Mouse (Mus musculus) mesoderm, embryonic 11.5 days (tissue): Measurements from ENCODE around the gene Abhd15.
"Not testable (repeated sequence)": the region's sequence is repeated elsewhere in the genome, so short reads cannot be mapped to it uniquely, and the experiment has no call there.

ENCODE experiments used
- DNase-seq: peaks from one replicate; pipeline ENCODE4 v3.0.0-alpha.2; 2012; ENCODE audit warnings: low read depth, low spot score

Abhd15 gene

DNA sequence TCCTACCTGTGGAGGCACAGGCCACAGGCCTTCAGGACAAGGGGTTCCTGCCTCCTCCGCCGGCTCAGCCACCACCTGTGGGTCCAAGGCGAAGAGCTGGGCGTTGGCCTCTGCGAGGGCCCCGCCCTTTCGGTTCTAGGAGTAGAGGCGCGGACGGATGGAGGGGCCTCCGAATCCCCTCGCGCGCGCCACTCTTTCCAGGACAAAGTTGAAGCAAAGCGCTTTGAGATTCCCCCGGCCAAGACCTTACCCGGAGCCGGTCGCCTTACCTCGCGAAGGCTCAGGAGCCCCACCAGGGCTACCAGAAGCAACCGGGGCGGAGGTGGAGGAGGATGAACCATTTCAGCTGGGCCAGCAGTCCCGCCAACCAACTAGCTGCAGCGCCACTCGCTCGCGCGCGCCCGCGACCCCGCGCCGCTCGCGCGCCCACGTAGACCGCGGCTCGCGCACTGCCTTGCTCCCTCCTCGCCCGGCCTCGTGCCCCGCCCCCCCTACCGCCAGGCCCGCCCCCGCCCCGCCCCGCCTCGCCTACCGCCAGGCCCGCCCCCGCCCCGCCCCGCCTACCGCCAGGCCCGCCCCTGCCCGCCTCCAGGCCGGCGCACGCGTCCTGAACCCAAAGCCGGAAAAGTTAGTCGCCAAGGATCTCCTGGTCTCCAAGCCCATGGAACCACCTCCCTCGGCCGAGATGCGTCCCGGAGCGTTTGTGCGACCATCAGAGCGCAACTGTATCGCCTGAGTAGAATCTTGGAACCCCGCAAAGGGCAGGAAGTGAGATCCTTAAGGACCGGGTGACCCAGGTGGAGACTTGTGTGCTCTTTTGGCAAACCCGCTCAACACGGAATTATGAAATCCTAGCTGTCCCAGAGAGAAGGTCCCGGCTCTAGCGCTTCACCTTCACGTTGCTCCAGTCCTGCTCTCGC lies 1.8 kb upstream of the Abhd15 start:
- DNase-seq, result peak; percentile 93

DNA sequence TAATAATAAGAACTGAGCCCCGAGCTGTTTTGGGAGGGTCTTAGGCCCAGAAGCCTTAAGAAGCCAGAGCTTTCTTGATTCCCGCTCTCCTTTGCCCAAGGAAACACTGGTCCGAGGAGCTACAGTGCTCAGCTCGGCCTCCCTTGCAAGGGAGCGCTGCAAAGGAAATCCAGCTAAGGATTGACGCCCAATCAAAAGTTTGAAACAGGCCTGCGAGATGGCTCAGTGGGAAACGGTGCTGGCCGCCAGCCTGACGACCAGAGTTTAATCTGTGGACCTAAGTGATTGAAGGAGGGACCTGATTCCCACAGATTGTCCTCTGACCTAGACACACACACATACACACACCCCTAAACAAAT lies 1.1 kb upstream of the Abhd15 start:
- DNase-seq, result no peak

DNA sequence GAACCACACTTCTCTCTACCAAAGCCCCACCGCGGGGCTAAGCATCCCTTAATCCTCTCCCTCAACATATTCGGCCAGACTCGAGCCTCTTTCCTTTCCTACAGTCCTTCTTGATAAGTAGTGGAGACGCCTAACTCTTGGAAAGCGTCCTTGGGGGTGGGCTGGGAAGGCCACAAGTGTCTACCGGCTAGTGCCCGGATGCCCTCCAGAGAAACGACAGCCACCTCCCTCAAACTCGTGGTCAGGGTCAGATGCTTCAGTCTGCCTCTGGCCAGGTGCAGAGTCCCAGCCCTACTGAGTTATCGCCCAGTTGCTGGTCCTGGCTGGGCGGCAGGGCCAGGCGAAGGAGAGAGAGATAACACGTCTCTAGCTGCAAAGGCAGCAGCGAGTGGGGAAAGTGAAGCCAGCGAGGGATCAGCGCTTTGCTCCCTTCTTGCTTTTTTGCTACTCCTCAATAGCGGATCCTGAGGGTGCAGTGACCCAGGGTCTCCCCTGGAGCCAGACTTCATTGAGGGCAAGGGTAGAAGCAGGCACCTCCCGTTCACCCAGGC lies 565 bp upstream of the Abhd15 start:
- no peak for DNase-seq

DNA sequence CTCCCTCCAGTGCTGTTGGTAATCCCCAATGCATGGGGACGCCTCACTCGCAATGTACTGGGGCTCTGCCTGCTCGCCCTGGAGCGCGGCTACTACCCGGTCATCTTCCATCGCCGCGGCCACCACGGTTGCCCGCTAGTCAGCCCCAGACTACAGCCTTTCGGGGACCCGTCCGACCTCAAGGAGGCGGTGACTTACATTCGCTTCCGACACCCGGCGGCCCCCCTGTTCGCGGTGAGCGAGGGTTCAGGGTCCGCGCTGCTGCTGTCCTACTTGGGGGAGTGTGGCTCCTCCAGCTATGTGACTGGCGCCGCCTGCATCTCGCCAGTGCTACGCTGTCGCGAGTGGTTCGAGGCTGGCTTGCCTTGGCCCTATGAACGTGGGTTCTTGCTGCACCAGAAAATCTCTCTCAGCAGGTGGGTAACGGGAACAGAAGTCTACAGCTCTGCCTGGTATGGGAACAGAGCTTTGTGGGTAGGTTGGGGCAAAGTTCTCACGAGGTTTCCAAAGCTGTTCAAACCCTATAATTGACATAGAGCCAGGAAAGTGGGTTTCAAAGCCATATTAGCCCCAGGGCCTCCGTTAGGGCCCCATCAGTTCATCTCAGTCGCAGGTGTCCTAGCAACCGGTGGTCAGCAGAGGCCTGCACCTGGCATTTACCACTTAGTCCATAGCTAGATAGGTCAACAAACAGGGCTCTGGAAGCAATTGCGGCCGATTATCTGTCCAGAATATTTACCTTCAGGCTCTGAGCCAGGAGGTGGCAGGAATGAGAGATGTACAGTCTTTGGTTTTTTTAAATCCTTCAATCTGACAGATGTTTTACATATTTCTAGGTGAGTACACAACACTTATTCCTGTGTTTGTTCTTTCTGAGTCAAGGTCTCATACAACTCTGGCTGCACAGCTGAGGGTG lies 974 bp downstream of the Abhd15 start, which contains the start of gene Trp53i13:
Gene Trp53i13, minus strand, starts transcription at position 344 of the 916 bp plus-strand sequence.
- no peak for DNase-seq

DNA sequence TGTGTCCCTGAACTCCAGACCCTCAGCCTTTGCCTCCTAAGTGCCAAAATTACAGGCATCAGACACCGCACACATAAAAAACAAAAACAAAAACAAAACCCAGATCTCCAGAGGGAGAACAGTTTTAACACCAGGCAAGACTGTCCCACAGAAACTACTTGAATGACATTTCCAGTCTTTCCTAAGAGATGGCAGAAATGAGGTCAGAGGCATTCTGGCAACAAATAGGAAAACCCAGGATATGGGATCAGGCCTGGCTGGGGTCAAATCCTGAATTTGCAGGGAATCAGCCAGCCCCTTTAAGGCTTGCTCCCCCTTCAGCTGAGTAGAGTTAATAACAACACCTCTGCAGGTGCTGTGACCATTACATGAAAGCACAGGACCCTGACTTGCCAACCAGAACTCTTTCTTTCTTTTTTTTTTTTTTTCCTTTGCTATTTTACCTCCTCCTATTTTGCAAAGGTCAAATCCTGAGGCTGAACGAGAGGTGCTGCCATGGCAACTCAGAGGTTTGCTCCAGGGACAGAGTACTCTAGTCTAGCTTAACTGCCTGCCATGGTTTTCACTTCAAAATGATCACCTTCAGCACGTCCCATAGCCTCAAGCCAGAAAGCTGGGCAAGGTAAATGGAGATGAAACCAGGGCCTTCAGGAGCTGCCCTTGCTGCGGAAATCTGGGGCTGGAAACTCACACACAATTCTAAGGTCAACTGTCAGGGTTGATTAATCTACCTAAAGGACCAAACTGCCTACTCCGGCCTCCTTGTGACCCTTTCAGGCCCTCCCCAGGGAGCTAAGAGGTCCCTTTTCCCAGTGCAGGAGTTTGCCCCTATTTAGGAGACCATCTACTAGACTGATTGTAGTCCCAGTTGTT lies 1.9 kb downstream of the Abhd15 start:
- no peak for DNase-seq

DNA sequence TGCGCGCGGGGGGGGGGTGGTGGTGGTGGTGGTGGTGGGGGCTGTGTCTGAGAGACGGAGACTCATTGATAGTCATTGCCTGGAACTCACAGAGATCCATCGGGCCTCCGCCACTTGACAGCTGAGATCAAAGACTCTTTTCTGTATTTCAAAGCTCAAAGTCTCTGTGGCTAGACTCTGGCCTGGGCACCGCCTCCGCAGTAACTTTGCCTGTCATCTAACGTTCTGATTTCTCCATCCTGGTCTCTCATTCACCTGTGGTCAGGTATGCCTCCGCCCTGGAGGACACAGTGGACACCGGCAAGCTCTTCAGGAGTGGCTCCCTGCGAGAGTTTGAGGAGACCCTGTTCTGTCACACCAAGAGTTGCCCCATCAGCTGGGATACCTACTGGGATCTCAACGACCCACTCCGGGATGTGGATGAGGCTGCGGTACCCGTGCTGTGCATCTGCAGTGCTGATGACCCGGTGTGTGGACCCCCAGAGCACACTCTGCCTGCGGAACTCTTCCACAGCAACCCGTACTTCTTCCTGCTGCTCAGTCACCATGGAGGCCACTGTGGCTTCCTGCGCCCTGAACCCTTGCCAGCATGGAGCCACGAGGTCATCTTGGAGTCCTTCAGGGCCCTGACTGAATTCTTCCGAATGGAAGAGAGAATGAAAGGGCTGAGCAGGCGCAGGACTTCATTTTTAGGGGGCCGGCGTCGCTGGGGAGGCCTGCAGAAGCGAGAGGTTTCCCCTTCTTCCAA lies 3.3 kb downstream of the Abhd15 start:
- no peak for DNase-seq

DNA sequence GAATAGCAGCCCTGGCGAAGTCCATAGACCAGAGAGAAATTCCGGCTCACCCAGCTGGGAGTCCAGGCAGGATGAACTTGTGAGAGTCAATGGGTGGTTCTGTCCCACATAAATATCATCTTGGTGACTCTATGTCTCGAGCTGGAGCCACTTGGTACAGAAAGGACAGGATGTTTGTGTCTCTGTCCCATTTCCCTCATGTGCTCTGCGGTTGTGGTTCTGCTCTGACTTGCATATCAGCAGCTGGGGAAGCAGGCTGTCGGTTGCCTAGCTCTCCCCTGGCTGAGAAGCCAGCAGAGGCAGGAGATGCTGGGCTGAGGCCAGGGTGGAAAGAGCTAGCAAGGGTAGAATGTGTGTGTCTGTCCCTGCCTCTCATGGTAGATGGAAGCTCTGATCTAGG lies 4.1 kb downstream of the Abhd15 start, which contains the start of gene Gm10392:
Gene Gm10392, minus strand, starts transcription at position 156 of the 400 bp plus-strand sequence.
- DNase-seq, result no peak

DNA sequence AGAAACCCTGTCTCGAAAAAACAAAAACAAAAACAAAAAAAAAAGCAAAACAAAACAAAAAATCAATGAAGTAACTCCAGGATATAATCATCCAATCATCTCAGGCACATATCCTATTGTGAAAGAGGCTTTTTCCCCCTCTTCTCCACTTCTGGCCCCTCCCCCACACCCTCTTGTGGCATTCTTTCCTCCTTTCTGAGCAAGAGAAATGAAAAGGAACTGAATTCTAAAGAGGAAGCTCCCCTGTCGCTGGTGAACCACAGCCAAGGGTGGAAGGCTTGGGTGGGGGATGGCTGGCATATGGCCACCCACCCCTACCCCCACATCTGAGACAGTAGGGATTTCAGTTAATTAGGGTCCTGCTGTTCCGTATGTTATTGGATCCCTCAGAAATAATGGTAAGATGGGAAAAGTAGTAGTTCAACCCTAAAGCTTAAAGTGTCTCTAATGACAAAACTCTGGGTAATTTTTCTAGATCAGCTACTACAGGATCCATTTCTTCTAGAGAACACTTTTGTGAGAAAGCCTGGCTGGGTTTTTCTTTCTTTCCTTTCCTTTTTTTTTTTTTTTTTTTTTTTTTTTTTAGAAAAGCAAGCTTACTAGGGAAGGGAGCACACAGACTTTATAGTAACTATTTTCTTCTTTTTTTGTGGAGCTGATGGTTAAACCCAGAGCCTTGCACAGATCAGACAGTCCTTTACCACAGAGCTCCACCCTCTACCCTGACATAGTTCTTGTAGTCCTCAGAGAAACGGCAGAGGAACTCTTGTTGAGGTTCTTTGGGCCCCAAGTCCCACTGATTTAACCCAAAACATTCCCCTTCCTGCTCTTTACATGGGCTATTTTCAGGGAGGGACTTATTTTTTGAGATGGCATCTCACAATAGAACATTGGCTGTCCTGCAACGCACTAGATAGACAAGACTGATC lies 5.9 kb downstream of the Abhd15 start:
- DNase-seq, result no peak

DNA sequence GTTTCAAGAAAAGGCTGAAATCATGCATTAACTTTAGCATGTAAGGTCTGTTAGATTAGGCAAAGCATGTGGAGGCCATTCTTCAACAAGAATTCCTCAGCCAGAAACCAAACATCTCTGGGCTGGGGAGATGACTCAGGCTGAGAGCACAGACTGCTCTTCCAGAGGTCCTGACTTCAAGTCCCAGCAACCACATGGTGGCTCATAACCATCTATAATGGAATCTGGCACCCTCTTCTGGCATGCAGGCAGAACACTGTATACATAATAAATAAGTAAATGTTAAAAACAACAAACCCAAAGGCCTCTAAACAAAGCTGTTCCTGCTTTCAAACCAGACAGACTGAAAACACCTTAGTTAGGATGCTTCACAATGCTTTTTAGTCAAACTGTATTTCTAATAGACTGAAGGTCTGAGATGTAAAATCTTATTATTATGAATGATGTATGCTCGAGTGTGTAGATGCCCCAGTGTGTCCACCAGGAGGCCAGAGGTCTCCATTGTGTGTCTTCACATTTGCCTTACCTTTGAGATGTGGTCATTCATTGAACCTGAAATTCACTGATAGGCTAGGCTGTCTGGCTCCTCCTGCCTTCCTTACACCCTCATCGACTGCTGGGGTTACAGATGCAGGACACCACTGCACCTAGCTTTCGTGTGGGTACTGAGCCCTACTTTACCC lies 11.0 kb downstream of the Abhd15 start:
- no peak for DNase-seq

DNA sequence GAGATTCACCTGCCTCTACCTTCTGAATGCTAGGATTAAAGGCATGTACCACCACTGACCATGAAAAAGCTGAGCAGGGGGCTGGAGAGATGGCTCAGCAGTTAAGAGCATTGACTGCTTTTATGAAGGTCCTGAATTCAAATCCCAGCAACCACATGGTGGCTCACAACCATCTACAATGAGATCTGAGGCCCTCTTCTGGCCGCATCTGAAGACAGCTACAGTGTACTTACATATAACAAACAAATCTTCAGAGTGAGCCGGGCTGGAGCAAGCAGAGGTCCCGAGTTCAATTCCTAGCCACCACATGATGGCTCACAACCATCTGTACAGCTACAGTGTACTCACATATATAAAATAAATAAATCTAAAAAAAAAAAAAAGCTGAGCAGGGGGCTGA lies 13.5 kb downstream of the Abhd15 start:
- not testable (repeated sequence) for DNase-seq

DNA sequence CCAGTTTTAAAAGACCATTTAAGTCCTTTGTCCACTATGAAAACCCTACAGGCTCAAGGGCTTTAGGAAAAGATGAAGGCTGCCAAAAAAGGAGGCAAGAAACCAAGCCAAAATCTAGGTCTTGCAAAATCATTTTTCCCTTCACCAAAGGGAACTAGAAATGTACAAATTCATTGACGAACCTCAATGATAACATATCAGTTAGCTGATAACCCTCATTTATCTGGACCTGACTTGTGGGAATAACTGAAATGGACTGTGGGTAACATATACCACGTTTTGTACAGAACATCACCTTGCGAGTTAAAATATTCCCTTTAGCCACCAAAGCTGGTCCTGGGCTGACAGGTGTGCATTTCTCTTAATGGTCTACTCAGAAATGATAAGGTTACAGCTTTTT lies 14.7 kb downstream of the Abhd15 start:
- no peak for DNase-seq

DNA sequence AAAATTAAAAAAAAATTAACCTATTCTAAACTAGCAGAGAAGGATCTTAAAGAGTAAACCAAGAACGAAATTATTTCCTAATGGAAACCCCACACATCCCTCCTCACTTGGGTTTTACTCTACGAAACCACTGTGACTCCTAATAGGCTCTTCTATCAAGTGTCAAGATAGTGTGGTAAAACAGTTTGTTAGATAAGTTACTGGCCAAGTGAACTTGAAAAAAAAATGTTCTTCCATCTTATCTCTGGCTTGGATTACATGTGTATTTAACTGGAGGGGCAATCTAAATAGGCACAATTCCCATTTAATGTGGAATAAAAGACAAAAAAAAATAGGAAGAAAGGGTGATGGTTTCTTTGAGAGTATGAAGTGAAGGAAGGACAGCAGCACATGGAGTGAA lies 15.9 kb downstream of the Abhd15 start:
- DNase-seq, result no peak

DNA sequence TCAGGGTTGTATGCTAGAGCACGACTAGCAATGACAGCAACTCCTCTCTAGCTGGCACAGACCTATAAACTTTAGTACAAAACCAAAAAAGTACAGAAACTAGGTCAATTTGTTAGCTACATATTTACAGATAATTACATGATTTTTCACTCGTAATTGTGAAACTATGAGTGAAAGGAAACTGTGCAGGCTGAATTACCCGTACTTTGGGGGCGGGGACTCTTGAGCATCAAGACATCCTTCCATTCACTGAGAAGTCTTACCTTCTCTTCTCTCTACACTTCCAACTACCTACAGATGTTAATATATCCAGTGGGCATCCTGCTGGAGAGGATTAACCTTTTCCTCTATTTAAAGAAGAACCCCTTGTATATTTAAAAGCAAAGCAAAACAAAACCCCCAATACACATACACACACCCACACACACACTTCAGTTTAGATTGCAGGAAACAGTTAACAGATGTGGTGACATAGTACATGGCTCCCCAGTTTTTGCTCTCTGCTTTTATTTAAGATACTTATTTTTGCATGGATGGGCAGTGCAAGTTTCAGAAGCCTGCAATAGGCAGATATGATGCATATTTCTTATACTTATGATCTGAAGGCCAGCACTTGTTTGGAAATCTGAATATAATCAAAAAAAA lies 17.4 kb downstream of the Abhd15 start:
- DNase-seq, result no peak

DNA sequence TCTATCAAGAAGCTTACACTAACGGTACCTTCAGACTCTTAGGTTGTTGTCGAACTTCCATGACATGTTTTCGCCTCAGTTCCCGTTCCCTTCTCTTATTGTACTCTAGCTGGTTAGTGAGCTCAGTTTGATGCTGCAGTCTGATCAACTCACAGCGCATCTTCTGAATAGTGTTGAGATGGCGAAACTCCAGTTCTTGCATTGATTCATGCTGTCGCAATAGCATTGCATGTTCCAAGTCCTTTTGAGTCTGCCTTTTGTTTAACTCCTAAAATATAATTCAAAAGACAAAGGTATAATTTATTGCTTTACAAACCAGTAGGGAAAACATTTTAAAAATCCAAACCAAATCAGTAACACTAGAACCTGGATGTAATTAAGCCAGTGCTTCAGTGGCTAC lies 30.3 kb downstream of the Abhd15 start:
- DNase-seq, result no peak

DNA sequence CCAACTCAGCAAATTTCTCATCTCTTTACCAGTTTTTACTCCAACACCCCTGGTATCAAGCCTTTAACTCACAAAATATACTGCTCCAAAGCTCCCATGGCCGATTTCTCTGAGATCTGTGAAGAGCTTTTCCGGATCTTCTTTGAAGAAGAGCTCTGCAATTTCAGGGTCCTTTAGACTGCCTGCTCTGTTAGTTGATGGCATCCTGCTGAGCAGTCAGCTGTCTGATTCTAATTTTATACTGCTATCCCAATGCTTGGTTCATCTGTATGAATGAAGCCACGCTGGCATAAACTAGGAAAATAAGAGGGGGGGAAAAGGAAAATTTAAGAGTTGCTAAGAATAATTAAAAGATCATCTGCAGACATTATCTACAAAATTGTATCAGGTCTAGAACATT lies 70.3 kb downstream of the Abhd15 start:
- no peak for DNase-seq
